In the genomic region with DNA sequence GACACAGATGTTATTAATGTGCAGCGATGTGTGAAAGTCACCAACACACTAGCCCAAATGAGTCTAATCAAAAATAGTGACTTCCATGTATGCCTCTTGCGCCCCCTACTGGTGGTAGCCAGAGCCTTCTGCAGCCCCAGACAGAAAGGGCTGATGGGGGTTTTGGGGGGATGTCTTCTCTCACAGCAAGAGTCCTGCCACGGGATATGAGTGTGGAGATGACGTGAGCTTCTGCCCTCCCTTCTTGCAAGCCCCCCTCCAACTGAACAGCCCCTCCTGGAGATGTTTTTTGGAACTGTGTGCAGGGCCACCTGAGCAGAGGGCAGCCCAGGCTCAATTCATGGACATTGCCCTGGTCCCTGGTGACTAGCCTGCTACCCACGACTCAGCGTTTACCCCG, we compare ENCODE assay signal across 8 mouse cellular contexts. TPM values are rescaled to one million over a fixed set of nuclear protein-coding genes. Genes with fewer than 3 reads are reported as not detected.
A peak's percentile ranks its signal among the peaks of the same experiment; 100 is the strongest.
DNase-seq lines count a peak whose midpoint lies in the region.

No protein-coding gene starts in this region.

- intact Hi-C loops in heart, postnatal 10 days (cut with DNase I): no loop called here

- DNase-seq in adrenal gland, adult (ENCODE audit: inconsistent age in 2 of 2, low spot score in 1 of 2): peak; percentile 71 to 89
- no peak for DNase-seq in adrenal gland, adult 8-10 months
- peak; percentile 71 for DNase-seq in ZHBTc4 (ENCODE audit: low read depth, low spot score)
- peak; percentile 82 for DNase-seq in embryo, embryonic 10 days (ENCODE audit: low spot score)
- peak; percentile 82 to 89 for DNase-seq in heart, postnatal 10 days
- peak; percentile 47 for DNase-seq in layer of hippocampus, adult 9-10 months (ENCODE audit: low spot score)
- peak; percentile 77 for DNase-seq in lung, postnatal 25 days (ENCODE audit: low spot score)
- DNase-seq in skeletal muscle tissue, adult 2 months (ENCODE audit: low read depth, low spot score): peak; percentile 54

RNA-seq across cellular contexts. Expression of a gene that starts 7.6 kb away (rescaled TPM):
- 10 to 100 TPM in 2 of 4 experiments, 1 to 10 TPM in 2; 9.2 to 14.0 (median 10.8) TPM for total RNA-seq in adrenal gland, adult 8-10 months (2022)
- total RNA-seq in heart, postnatal 10 days (2021): 10 to 100 TPM; 28.6 to 30.4 TPM

RNA-seq across cellular contexts. Expression of a gene that starts 11.2 kb away (rescaled TPM):
- total RNA-seq in adrenal gland, adult 8-10 months (2022): 10 to 100 TPM; 73.9 to 84.5 (median 77.5) TPM
- total RNA-seq in heart, postnatal 10 days (2021): 10 to 100 TPM; 40.2 to 41.7 TPM
